Mouse (Mus musculus): ENCODE results near the gene Plaa. TPM values are rescaled to one million over a fixed set of nuclear protein-coding genes. Genes with fewer than 3 reads are reported as not detected.

Gene Plaa
- total and polyA plus RNA-seq, 3 experiments = 61.0 to 136 (median 134) TPM

DNA sequence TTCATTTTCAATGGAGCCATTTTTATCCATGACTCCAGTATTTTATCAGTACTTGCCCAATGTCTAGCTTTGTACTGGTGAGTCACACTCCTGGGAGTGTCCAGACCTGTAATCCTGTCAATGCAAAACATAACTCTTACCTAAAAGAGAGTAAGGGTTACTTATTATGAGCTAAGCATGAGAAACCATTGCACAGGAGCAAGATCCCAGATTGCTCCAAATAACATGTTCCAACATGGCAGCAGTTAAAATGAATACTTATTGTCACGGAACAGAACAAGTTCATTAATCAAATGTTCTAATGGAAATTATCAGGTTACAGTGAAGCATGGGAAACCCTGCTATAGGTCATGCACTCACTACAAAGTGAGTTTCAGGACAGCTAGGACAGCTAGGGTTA is 42.7 kb downstream of the Plaa start:
- Histone ChIP-seq H3K36me3 (replicated peaks in 1 of 2; ENCODE audit: control insufficient read depth in 1 of 2, insufficient read depth in 1 of 2, low read length in 1 of 2) (peaks cover 0 to 5% of the 10 kb centered on the region in 2 experiments), H3K27me3 (replicated peaks) (no peaks in the 10 kb centered on the region), H3K4me2 (ENCODE audit: insufficient read depth, low read depth, poor library complexity, severe bottlenecking) (no peak overlapping the region), H3K27ac (ENCODE audit: insufficient read depth, low read depth) (no peak overlapping the region), H3K79me2 (replicated peaks; ENCODE audit: control insufficient read depth, extremely low read depth, insufficient read depth, poor library complexity, severe bottlenecking) (peaks cover 9% of the 10 kb centered on the region), H3K4me3 (replicated peaks in 1 of 3; ENCODE audit: low read depth in 2 of 3, low read length in 2 of 3, poor library complexity in 1 of 3) (no peak overlapping the region), H3K9ac (ENCODE audit: insufficient read depth, low read depth) (no peak overlapping the region), H3K9me3 (replicated peaks; ENCODE audit: low read length) (no peaks in the 10 kb centered on the region), H3K4me1 (ENCODE audit: control insufficient read depth in 1 of 2, insufficient read depth in 2 of 2) (peaks cover 0 to 4% of the 10 kb centered on the region in 2 experiments; a peak in 1 of 4 replicates)
- DNase-seq (ENCODE audit: extremely low read depth) = no peak
- dilution Hi-C loops (cut with MboI; ENCODE audit: extremely low pct_ligation_motif_present, extremely low pct_unique_long_range_greater_than_20kb, low sequenced_read_pairs) = no loop called here
- TF ChIP-seq JUN (IDR thresholded peaks at IDR 0.05; ENCODE audit: insufficient read depth, low read depth, low read length) = no peak
- TF ChIP-seq CHD2 (IDR thresholded peaks at IDR 0.05; ENCODE audit: low read length) = no peak
- in situ Hi-C loops (cut with MboI; ENCODE audit: low pct_ligation_motif_present, low pct_unique_long_range_greater_than_20kb, low sequenced_read_pairs) = no loop called here

DNA sequence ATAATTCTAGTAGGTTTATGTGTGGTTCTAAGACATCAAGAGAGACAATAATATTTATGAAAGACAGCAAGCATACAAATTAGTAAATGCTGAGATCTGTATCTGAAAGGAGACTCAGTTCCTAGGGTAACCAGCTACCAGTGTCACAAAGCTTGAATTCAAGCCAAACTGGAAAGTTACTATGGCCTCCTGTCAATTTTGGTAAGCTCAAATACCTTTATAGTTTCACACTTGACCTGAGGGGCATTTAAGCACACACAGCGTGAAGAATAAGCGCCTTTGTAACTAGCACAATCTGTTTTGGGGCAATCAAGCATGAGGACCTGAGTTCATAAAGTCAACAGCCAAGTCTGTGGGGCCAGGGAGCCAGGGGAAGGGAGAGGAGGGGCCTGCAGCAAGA is 43.8 kb downstream of the Plaa start:
- dilution Hi-C loops (cut with MboI; ENCODE audit: extremely low pct_ligation_motif_present, extremely low pct_unique_long_range_greater_than_20kb, low sequenced_read_pairs) = no loop called here
- no peak overlapping the region for H3K9ac ChIP-seq (ENCODE audit: insufficient read depth, low read depth)
- H3K36me3 ChIP-seq (replicated peaks in 1 of 2; ENCODE audit: control insufficient read depth in 1 of 2, insufficient read depth in 1 of 2, low read length in 1 of 2) = peaks cover 0 to 5% of the 10 kb centered on the region in 2 experiments
- H3K4me3 ChIP-seq (replicated peaks in 1 of 3; ENCODE audit: low read depth in 2 of 3, low read length in 2 of 3, poor library complexity in 1 of 3) = no peak overlapping the region
- H3K27ac ChIP-seq (ENCODE audit: insufficient read depth, low read depth) = no peak overlapping the region
- H3K4me2 ChIP-seq (ENCODE audit: insufficient read depth, low read depth, poor library complexity, severe bottlenecking) = no peak overlapping the region
- DNase-seq (ENCODE audit: extremely low read depth) = no peak
- peaks cover 16% of the 10 kb centered on the region for H3K79me2 ChIP-seq (replicated peaks; ENCODE audit: control insufficient read depth, extremely low read depth, insufficient read depth, poor library complexity, severe bottlenecking)
- in situ Hi-C loops (cut with MboI; ENCODE audit: low pct_ligation_motif_present, low pct_unique_long_range_greater_than_20kb, low sequenced_read_pairs) = no loop called here
- H3K4me1 ChIP-seq (ENCODE audit: control insufficient read depth in 1 of 2, insufficient read depth in 2 of 2) = peaks cover 0 to 11% of the 10 kb centered on the region in 2 experiments; a peak in 3 of 4 replicates
- no peak for TF ChIP-seq NELFE (IDR thresholded peaks at IDR 0.05; ENCODE audit: low read depth, low read length)
- TF ChIP-seq KAT2A (IDR thresholded peaks at IDR 0.05; ENCODE audit: insufficient replicate concordance, low read length) = no peak
- no peak for TF ChIP-seq MAX (IDR thresholded peaks at IDR 0.05; ENCODE audit: low read length)
- TF ChIP-seq USF1 (IDR thresholded peaks at IDR 0.05; ENCODE audit: low read depth, low read length) = no peak
- no peak for TF ChIP-seq ZKSCAN1 (IDR thresholded peaks at IDR 0.05; ENCODE audit: borderline replicate concordance, low read depth, low read length)
- no peak for TF ChIP-seq GABPA (IDR thresholded peaks at IDR 0.05; ENCODE audit: insufficient replicate concordance, low read depth, low read length)
- no peak for TF ChIP-seq CHD1 (IDR thresholded peaks at IDR 0.05; ENCODE audit: low read depth, low read length)
- TF ChIP-seq MYC (IDR thresholded peaks at IDR 0.05; ENCODE audit: low read depth, low read length) = no peak
- H3K9me3 ChIP-seq (replicated peaks; ENCODE audit: low read length) = no peaks in the 10 kb centered on the region
- no peaks in the 10 kb centered on the region for H3K27me3 ChIP-seq (replicated peaks)

DNA sequence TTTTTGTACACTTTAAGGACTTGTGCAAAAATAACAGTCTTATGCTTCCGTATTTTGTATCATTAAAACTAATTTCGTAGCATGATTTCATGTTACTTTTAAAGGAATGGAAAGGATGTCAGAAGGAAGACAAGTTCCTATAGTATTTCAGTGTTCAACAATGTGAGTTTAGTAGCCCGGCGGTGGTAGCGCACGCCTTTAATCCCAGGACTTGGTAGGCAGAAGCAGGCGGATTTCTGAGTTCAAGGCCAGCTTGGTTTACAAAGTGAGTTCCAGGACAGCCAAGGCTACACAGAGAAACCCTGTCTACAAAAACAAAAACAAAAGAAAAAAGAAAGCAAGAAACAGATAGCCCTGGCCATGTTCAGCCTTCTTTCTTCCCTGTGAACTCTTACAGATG is 45.9 kb downstream of the Plaa start:
- Histone ChIP-seq H3K27ac (ENCODE audit: insufficient read depth, low read depth) (no peak overlapping the region), H3K27me3 (replicated peaks) (no peaks in the 10 kb centered on the region), H3K4me2 (ENCODE audit: insufficient read depth, low read depth, poor library complexity, severe bottlenecking) (peak overlapping the region; percentile 45; the same call in 1 of the 2 replicates), H3K36me3 (replicated peaks in 1 of 2; ENCODE audit: control insufficient read depth in 1 of 2, insufficient read depth in 1 of 2, low read length in 1 of 2) (peaks cover 0 to 5% of the 10 kb centered on the region in 2 experiments), H3K4me3 (replicated peaks in 1 of 3; ENCODE audit: low read depth in 2 of 3, low read length in 2 of 3, poor library complexity in 1 of 3) (peak overlapping the region in 2 of 3 experiments; percentile 75 to 99), H3K4me1 (ENCODE audit: control insufficient read depth in 1 of 2, insufficient read depth in 2 of 2) (peaks cover 0 to 11% of the 10 kb centered on the region in 2 experiments; a peak in 3 of 4 replicates), H3K9me3 (replicated peaks; ENCODE audit: low read length) (no peaks in the 10 kb centered on the region), H3K9ac (ENCODE audit: insufficient read depth, low read depth) (no peak overlapping the region), H3K79me2 (replicated peaks; ENCODE audit: control insufficient read depth, extremely low read depth, insufficient read depth, poor library complexity, severe bottlenecking) (peaks cover 16% of the 10 kb centered on the region)
- in situ Hi-C loops (cut with MboI; ENCODE audit: low pct_ligation_motif_present, low pct_unique_long_range_greater_than_20kb, low sequenced_read_pairs) (no loop called here), dilution Hi-C loops (cut with MboI; ENCODE audit: extremely low pct_ligation_motif_present, extremely low pct_unique_long_range_greater_than_20kb, low sequenced_read_pairs) (no loop called here)
- no peak for TF ChIP-seq PAX5 (IDR thresholded peaks at IDR 0.05; ENCODE audit: low read length)
- DNase-seq (ENCODE audit: extremely low read depth) = no peak
